Mouse (Mus musculus) Patski (cell line): Measurements from ENCODE around the gene Grtp1. TPM values are rescaled to one million over a fixed set of nuclear protein-coding genes. Genes with fewer than 3 reads are reported as not detected.
"Not testable (repeated sequence)": the region's sequence is repeated elsewhere in the genome, so short reads cannot be mapped to it uniquely, and the experiment has no call there.

ENCODE experiments used
- ATAC-seq: fragments of 100-300 bp; one replicate; pipeline ENCODE4 v1.8.0; 2021
- CTCF ChIA-PET: fragments of 350-600 bp; sonication (Branson Sonifier 250); formaldehyde crosslinking; loops from one replicate; lab custom pipeline; 2022; ENCODE audit warnings: inconsistent platforms; lab: Charles Lee
- POLR2A ChIA-PET: fragments of 350-600 bp; sonication (Branson Sonifier 250); formaldehyde crosslinking; loops from one replicate; lab custom pipeline; 2022; ENCODE audit warnings: antibody characterized with exemption, inconsistent platforms; lab: Charles Lee
- DNase-seq: peaks from one replicate; pipeline ENCODE4 v3.0.0-alpha.2; 2011; ENCODE audit warnings: low read depth, low spot score
- H3K27me3 ChIP-seq: fragments of 371-371 bp; one replicate; pipeline ENCODE4 v1.5.1; 2021
- CTCF ChIP-seq: fragments of 100-300 bp; IDR thresholded peaks from one replicate; pipeline ENCODE4 v1.5.1; 2021
- in situ Hi-C: fragments of 300-500 bp; cut with MboI; formaldehyde crosslinking; loops from 3 replicates; pipeline ENCODE4 v1.11.1; 2018; ENCODE audit warnings: low pct_unique_long_range_greater_than_20kb, mixed read lengths
- polyA plus RNA-seq: library from polyadenylated mRNA; unstranded; gene quantifications from one replicate; pipeline ENCODE4 v1.2.3, GENCODE M21; 2021

The Grtp1 gene
- polyA plus RNA-seq, 1 experiment from 2014 or later = 4.3 TPM

- DNase-seq = peak; percentile 94
- peak; percentile 76 for ATAC-seq
- POLR2A ChIA-PET = no interaction called here
- TF ChIP-seq CTCF = no peak
- no peaks in the 10 kb centered on the region for H3K27me3 ChIP-seq
- CTCF ChIA-PET = interaction anchor here (1.2 kb wide), 1 partner anchor 16 kb away, joined by 3 read pairs; no protein-coding TSS in a partner anchor
- in situ Hi-C loops = no loop called here
Observed at GRCm38 (mm10) chr8:13158718-13159376, 41.6 kb downstream of the Grtp1 start, which contains the start of gene Lamp1. Gene Lamp1 (plus strand): TSS chr8:13159161.

DNA sequence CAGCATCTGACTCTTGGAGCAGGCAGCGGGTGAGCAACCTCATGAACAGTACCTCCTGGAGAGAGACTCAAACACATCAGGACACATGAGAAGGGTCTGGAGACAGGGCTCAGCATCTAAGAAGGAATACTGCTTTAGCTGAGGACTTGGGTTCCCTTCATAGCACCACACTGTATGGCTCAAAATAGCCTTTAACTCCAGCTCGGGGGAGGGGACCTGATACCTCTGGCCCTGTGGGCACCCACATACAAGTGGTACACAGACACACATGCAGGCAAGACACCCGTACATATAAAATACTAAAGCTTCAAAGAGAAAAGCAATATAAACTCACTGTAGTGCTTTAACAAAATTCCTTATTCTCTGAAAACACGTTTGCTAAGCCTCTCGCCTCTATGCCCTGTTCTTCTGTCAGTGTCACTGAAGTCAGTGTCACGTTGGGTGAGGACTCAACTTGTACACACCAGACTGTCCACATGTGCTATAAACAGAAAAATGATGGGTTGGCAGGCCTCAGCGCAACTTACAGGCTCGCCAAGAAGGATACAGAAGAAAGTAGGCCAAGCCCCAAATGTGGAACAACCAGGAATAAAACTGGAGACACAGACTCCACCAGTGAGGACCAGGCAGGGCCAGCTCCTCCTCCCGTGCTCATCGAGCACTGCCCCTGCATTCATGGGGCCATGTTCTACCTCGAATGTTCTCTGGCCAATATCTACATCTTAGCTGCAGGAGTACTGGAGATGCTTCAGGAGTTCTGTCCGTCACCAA, 43.9 kb downstream of the Grtp1 start:
- no peak for ATAC-seq
- POLR2A ChIA-PET = no interaction called here
- H3K27me3 ChIP-seq = no peaks in the 10 kb centered on the region
- in situ Hi-C loops = no loop called here
- no peak for TF ChIP-seq CTCF
- DNase-seq = no peak
- CTCF ChIA-PET = no interaction called here

DNA sequence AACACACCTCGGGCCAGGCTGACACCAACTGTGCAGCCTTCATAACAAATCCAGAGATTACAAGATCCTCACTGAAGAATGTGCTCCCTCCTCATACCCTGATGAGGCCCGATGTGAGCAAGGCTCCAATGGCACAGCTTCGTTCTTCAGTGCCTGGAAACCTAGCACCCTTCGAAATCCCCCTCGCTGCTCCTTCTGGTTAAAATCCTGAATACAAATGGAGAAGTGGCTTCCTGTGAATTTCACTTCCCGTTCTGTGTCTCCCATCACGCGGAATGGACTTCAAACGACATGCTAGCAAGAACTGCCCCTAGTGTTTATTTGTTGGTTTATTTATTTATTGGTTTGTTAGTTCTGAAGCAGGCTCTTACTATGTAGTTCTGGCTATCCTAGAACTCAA, 45.1 kb downstream of the Grtp1 start:
- in situ Hi-C loops = no loop called here
- ATAC-seq = no peak
- H3K27me3 ChIP-seq = no peaks in the 10 kb centered on the region
- no peak for DNase-seq
- no peak for TF ChIP-seq CTCF
- CTCF ChIA-PET = no interaction called here
- POLR2A ChIA-PET = no interaction called here

- in situ Hi-C loops = no loop called here
- DNase-seq = no peak
- no peaks in the 10 kb centered on the region for H3K27me3 ChIP-seq
- ChIA-PET CTCF (no interaction called here), POLR2A (no interaction called here)
- no peak for TF ChIP-seq CTCF
- no peak for ATAC-seq
Observed at GRCm38 (mm10) chr8:13154099-13154498, 46.3 kb downstream of the Grtp1 start.

DNA sequence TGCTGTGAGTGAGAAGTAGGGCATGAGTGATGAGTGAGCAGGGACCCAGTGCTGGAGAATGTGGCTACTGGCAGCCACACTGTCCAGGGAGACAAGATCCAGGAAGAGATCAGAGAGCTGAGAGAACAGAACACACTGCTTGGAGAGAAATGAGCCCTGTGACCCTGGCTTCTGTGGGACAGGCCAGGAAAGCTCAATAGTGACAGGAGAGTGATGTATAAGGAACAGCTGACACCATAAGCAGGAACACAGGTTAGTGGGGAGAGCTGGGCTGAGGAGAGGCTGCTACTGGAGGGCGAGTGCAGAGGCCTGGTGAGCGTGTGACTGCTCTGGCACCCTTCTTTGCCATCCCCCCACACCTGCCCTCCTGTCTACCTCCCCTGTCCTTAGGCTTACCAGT, 49.5 kb downstream of the Grtp1 start:
- DNase-seq = no peak
- no peaks in the 10 kb centered on the region for H3K27me3 ChIP-seq
- in situ Hi-C loops = no loop called here
- ChIA-PET CTCF (interaction anchor here (0.8 kb wide), 1 partner anchor 10 kb away, joined by 3 read pairs; no protein-coding TSS in a partner anchor), POLR2A (interaction anchor here (0.6 kb wide), 1 partner anchor 166 kb away, joined by 4 read pairs; no protein-coding TSS in a partner anchor)
- no peak for TF ChIP-seq CTCF
- ATAC-seq = no peak

DNA sequence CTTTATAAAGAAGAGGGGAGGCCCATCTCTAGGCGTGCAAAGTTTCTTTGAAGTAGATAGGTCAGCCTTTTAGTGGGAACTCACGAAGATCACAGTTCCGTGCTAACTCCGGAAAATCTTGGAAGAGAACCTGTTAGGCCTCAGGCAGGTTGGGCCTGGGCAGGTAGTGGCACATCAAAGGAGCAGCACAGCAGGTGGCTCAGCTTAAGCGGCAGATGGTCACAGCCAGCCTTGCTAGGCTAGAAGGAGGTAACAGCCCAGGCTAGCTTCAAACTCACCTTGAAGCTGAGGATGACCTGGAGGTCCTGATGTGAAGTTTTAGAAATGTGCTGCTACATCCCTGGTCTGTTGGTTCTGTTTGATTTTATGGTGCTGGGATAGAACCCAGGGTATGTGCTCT, 50.6 kb downstream of the Grtp1 start:
- H3K27me3 ChIP-seq = no peaks in the 10 kb centered on the region
- POLR2A ChIA-PET = interaction anchor here (0.6 kb wide), 1 partner anchor 54 kb away, joined by 3 read pairs; no protein-coding TSS in a partner anchor
- in situ Hi-C loops = no loop called here
- no peak for DNase-seq
- no peak for ATAC-seq
- CTCF ChIA-PET = no interaction called here
- TF ChIP-seq CTCF = no peak

- in situ Hi-C loops = no loop called here
- CTCF ChIA-PET = no interaction called here
- ATAC-seq = no peak
- POLR2A ChIA-PET = interaction anchor here (0.6 kb wide), 1 partner anchor 54 kb away, joined by 3 read pairs; no protein-coding TSS in a partner anchor
- no peaks in the 10 kb centered on the region for H3K27me3 ChIP-seq
- TF ChIP-seq CTCF = no peak
- DNase-seq = no peak
Observed at GRCm38 (mm10) chr8:13149287-13149686, 51.1 kb downstream of the Grtp1 start.

DNA sequence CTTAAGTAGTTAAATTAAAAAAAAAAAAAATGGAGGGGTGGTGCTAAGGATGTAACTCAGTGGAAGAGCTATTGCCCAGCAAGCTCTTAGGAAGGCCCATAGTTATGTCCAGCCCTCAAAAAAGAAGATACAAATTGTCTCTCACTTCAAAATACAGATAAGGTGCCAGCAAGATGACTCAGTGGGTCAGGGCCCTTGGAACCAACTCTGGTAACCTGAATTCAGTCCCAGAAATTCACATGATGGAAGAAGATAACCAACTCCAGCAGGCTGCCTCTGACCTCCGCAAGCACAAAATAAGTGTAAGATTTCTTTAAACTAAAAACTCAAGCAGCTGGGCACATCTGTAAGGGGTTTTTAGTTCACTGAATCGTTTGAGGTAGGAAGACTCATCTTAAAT, 51.9 kb downstream of the Grtp1 start:
- TF ChIP-seq CTCF = no peak
- ChIA-PET CTCF (interaction anchor here (1.4 kb wide), 1 partner anchor 25 kb away, joined by 3 read pairs; no protein-coding TSS in a partner anchor), POLR2A (interaction anchor here (0.7 kb wide), 1 partner anchor 29 kb away, joined by 5 read pairs; no protein-coding TSS in a partner anchor)
- DNase-seq (no peak), ATAC-seq (no peak)
- in situ Hi-C loops = no loop called here
- H3K27me3 ChIP-seq = no peaks in the 10 kb centered on the region

GRCm38 (mm10) chr8:13141681-13142080, 58.7 kb downstream of the Grtp1 start:
- no peak for TF ChIP-seq CTCF
- no peak for ATAC-seq
- H3K27me3 ChIP-seq = no peaks in the 10 kb centered on the region
- no peak for DNase-seq
- ChIA-PET CTCF (interaction anchor here (2.0 kb wide), 1 partner anchor 8 kb away, joined by 4 read pairs; no protein-coding TSS in a partner anchor), POLR2A (no interaction called here)
- in situ Hi-C loops = loop anchor here (5.0 kb wide), 1 partner anchor 71 kb away; no protein-coding TSS in a partner anchor

GRCm38 (mm10) chr8:13139641-13140182, 60.7 kb downstream of the Grtp1 start:
- ATAC-seq (no peak), DNase-seq (no peak)
- no peaks in the 10 kb centered on the region for H3K27me3 ChIP-seq
- ChIA-PET POLR2A (no interaction called here), CTCF (no interaction called here)
- no peak for TF ChIP-seq CTCF
- in situ Hi-C loops = loop anchor here (5.0 kb wide), 1 partner anchor 73 kb away; no protein-coding TSS in a partner anchor

GRCm38 (mm10) chr8:13132220-13132619, 68.2 kb downstream of the Grtp1 start:
- DNase-seq, ATAC-seq, in situ Hi-C loops, H3K27me3 ChIP-seq: not testable (repeated sequence)
- ChIA-PET CTCF (interaction anchor here (0.7 to 1.2 kb wide), 7 partner anchors 11 to 66 kb away, joined by 3 to 4 read pairs (median 3); no protein-coding TSS in a partner anchor), POLR2A (interaction anchor here (1.2 kb wide), 1 partner anchor 27 kb away, joined by 4 read pairs; the partner anchor contains the start of genes Cul4a and Pcid2)
